Mouse (Mus musculus): ENCODE measurements around the gene Tpd52l2.
A peak's percentile ranks its signal among the peaks of the same experiment; 100 is the strongest.

Gene Tpd52l2

GRCm38 (mm10) chr2:181487338-181488277 is 9.3 kb upstream of the Tpd52l2 start:
- no peak for DNase-seq (ENCODE audit: low read depth)

- DNase-seq (ENCODE audit: low read depth): peak; percentile 43
These were observed 5.3 kb upstream of the Tpd52l2 start for GRCm38 (mm10) chr2:181491432-181492205.

GRCm38 (mm10) chr2:181492206-181492605 is 4.7 kb upstream of the Tpd52l2 start:
- DNase-seq (ENCODE audit: low read depth): no peak

- no peak for DNase-seq (ENCODE audit: low read depth)
These were observed 3.6 kb upstream of the Tpd52l2 start, which contains the start of gene Abhd16b for GRCm38 (mm10) chr2:181493156-181493927. TSS of gene Abhd16b (plus strand) at chr2:181493206.

- DNase-seq (ENCODE audit: low read depth): no peak
These were observed 2.5 kb upstream of the Tpd52l2 start for GRCm38 (mm10) chr2:181494266-181494945.

GRCm38 (mm10) chr2:181495845-181496244 is 1.1 kb upstream of the Tpd52l2 start:
- DNase-seq (ENCODE audit: low read depth): peak; percentile 82

- DNase-seq (ENCODE audit: low read depth): peak; percentile 87
These were observed 661 bp upstream of the Tpd52l2 start for GRCm38 (mm10) chr2:181496281-181496680.

- DNase-seq (ENCODE audit: low read depth): peak; percentile 81
These were observed 570 bp downstream of the Tpd52l2 start for GRCm38 (mm10) chr2:181497548-181497875.

GRCm38 (mm10) chr2:181498644-181499043 is 1.7 kb downstream of the Tpd52l2 start:
- peak; percentile 12 for DNase-seq (ENCODE audit: low read depth)

- DNase-seq (ENCODE audit: low read depth): no peak
These were observed 12.2 kb downstream of the Tpd52l2 start for GRCm38 (mm10) chr2:181509191-181509590.

- no peak for DNase-seq (ENCODE audit: low read depth)
These were observed 14.3 kb downstream of the Tpd52l2 start for GRCm38 (mm10) chr2:181511231-181511630.

GRCm38 (mm10) chr2:181519201-181519600 is 22.3 kb downstream of the Tpd52l2 start:
- peak; percentile 54 for DNase-seq (ENCODE audit: low read depth)

- peak; percentile 98 for DNase-seq (ENCODE audit: low read depth)
These were observed 23.4 kb downstream of the Tpd52l2 start, which contains the start of gene Dnajc5 for GRCm38 (mm10) chr2:181520118-181520935. TSS of gene Dnajc5 (plus strand) at chr2:181520485.

- DNase-seq (ENCODE audit: low read depth): no peak
These were observed 23.9 kb downstream of the Tpd52l2 start for GRCm38 (mm10) chr2:181520936-181521227.

- DNase-seq (ENCODE audit: low read depth): no peak
These were observed 24.5 kb downstream of the Tpd52l2 start for GRCm38 (mm10) chr2:181521491-181521890.

GRCm38 (mm10) chr2:181522811-181523210 is 25.9 kb downstream of the Tpd52l2 start:
- DNase-seq (ENCODE audit: low read depth): peak; percentile 64

- no peak for DNase-seq (ENCODE audit: low read depth)
These were observed 28.6 kb downstream of the Tpd52l2 start for GRCm38 (mm10) chr2:181525526-181525925.

- no peak for DNase-seq (ENCODE audit: low read depth)
These were observed 32.1 kb downstream of the Tpd52l2 start for GRCm38 (mm10) chr2:181529076-181529475.

- DNase-seq (ENCODE audit: low read depth): no peak
These were observed 35.6 kb downstream of the Tpd52l2 start for GRCm38 (mm10) chr2:181532589-181532988.

GRCm38 (mm10) chr2:181536410-181536809 is 39.5 kb downstream of the Tpd52l2 start:
- DNase-seq (ENCODE audit: low read depth): peak; percentile 88

All from 416B (cell line).